Mouse (Mus musculus) forebrain, postnatal 0 days (tissue): ENCODE results near the gene Fxn. TPM values are rescaled to one million over a fixed set of nuclear protein-coding genes. Genes with fewer than 3 reads are reported as not detected.

Experiments
- ATAC-seq: fragments of 200-750 bp; cut with Nextera tagmentation; 2 replicates; pipeline ENCODE4 v1.8.0; 2017; ENCODE audit warnings: mild to moderate bottlenecking, moderate library complexity
- DNase-seq: peaks from one replicate; pipeline ENCODE4 v3.0.0-alpha.2; 2015
- H3K27ac ChIP-seq: fragments of 300-500 bp; sonication (generic); 2 replicates; pipeline ENCODE4 v1.5.1; 2014; ENCODE audit warnings: low read depth, mild to moderate bottlenecking, antibody characterized with exemption, low read length, moderate library complexity, mixed read lengths
- H3K27me3 ChIP-seq: fragments of 300-500 bp; sonication (generic); 2 replicates; pipeline ENCODE4 v1.6.1; 2014; ENCODE audit warnings: mild to moderate bottlenecking, low read length, mixed read lengths; ENCODE audit not compliant: insufficient read depth
- H3K36me3 ChIP-seq: fragments of 300-500 bp; sonication (generic); 2 replicates; pipeline ENCODE4 v1.6.1; 2014; ENCODE audit warnings: mild to moderate bottlenecking, moderate library complexity; ENCODE audit not compliant: insufficient read depth
- H3K4me1 ChIP-seq: fragments of 300-500 bp; sonication (generic); 2 replicates; pipeline ENCODE4 v1.6.1; 2014; ENCODE audit warnings: antibody characterized with exemption; ENCODE audit not compliant: insufficient read depth
- H3K4me2 ChIP-seq: fragments of 300-500 bp; sonication (generic); 2 replicates; pipeline ENCODE4 v1.6.1; 2014; ENCODE audit warnings: low read depth, mild to moderate bottlenecking, moderate library complexity
- H3K4me3 ChIP-seq: fragments of 300-500 bp; sonication (generic); 2 replicates; pipeline ENCODE4 v1.5.1; 2014; ENCODE audit warnings: low read depth, low read length, mixed read lengths
- H3K9ac ChIP-seq: fragments of 300-500 bp; sonication (generic); 2 replicates; pipeline ENCODE4 v1.6.1; 2014; ENCODE audit warnings: mild to moderate bottlenecking
- H3K9me3 ChIP-seq: fragments of 300-500 bp; sonication (generic); 2 replicates; pipeline ENCODE4 v1.6.1; 2016; ENCODE audit warnings: low read length
- CTCF ChIP-seq: sonication (generic); IDR thresholded peaks from 2 replicates; pipeline ENCODE4 v1.5.1; 2016; ENCODE audit warnings: antibody characterized with exemption, control low read depth, low read depth
- WGBS: fragments of 180-500 bp; shearing (Covaris S2); extraction: QIAGEN DNeasy Blood & Tissue Kit; methylation state at CpG from one replicate; pipeline ENCODE4 v1.1.7; 2014; 5-methylcytosine and 5-hydroxymethylcytosine counted together
- polyA plus RNA-seq: library from polyadenylated mRNA; unstranded; fragments of >200 nt; fragmentation: Nextera tagmentation; extraction: Ambion mirVana; gene quantifications from 2 replicates; pipeline ENCODE4 v1.2.1, GENCODE M21; 2015
- total RNA-seq: library from RNA; depleted of rRNA; stranded (reverse); fragments of >200 nt; gene quantifications from 2 replicates; pipeline ENCODE4 v1.2.3, GENCODE M21; 2014

Fxn gene
- total and polyA plus RNA-seq, 2 experiments from 2014 or later, result 26.0 to 33.4 TPM

DNA sequence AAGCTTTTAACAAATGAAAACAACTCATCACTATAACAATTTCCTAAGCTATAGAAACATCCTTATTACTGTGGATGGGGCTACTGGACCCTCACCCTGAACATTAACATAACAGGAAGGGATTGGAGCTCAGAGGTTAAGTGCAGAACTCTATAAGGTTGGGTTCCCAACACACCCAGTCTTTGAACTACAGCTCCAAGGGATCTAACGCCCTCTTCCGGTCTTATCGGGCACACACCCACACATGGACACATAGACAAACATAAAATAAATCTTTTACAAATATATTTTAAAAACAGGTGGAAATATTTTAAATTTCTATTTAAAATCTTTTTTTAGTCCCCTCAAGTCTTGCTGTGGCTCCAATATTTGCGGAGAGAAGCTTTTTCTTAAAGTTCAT, 59.0 kb downstream of the Fxn start:
- Histone ChIP-seq H3K4me2 (no peak overlapping the region), H3K9me3 (no peaks in the 10 kb centered on the region), H3K4me3 (no peak overlapping the region), H3K27me3 (peaks cover 19% of the 10 kb centered on the region), H3K27ac (no peak overlapping the region), H3K9ac (no peak overlapping the region), H3K36me3 (no peaks in the 10 kb centered on the region), H3K4me1 (peaks cover 5% of the 10 kb centered on the region; the same call in 1 of the 2 replicates)
- DNase-seq, result no peak
- WGBS, result 89% methylated on average over 4 of the region's 4 CpGs
- ATAC-seq, result no peak
- TF ChIP-seq CTCF, result no peak

DNA sequence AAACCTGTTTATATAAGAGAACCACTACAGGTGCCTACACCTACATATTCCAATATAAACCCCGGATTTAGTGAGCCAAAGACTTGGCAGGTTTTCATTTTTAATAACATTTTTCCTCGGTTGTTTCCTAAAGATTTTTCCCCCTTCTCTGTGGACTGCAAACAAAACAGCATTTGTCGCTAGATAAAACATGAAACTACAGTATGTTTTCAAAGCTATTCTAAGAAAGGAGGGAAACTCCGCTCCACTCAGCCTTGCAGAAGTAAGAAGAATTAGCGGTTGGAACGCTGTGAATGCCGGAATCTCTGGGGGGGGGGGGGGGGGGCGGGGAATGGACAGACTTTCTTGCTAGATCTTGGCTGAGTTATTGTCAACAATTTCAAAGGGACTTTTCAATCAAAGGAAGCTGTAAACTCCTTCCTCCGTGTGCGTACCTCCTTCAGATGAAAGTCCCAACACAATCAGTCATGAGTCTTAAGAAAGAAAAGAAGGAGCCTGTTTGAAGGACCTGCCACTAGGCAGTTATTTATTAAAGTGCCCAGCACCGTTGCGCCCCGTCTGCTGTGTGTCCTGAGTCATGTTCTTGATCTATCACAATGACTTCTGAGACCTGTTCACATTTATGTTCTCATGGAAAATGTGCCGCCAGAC, 59.5 kb downstream of the Fxn start:
- no peak overlapping the region for H3K27ac ChIP-seq
- H3K36me3 ChIP-seq, result no peaks in the 10 kb centered on the region
- no peak overlapping the region for H3K4me2 ChIP-seq
- no peaks in the 10 kb centered on the region for H3K9me3 ChIP-seq
- whole genome bisulfite sequencing, result 9% methylated on average over 14 of the region's 14 CpGs
- TF ChIP-seq CTCF, result no peak
- ATAC-seq (no peak), DNase-seq (no peak)
- no peak overlapping the region for H3K9ac ChIP-seq
- H3K4me1 ChIP-seq, result peaks cover 5% of the 10 kb centered on the region; the same call in 1 of the 2 replicates
- H3K27me3 ChIP-seq, result peaks cover 15% of the 10 kb centered on the region
- H3K4me3 ChIP-seq, result no peak overlapping the region

DNA sequence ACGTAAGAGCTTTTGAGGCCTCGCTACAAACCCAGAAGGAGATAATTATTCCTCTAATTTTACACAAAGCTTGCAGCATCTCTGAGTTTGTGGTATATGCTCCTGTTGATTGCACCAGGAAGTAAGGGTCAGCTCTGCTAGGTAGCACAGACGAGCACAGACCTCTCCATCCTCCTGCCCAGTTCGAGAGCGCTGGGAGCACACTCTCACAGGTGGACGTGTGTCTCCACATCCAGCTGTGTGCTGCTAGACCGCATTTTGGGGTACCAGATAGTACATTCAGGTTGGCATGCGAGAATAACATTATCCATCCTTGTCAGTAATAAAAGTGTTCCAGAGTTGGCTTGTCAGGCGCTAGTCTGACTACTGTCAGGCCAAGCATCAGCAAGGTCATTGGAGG, 61.4 kb downstream of the Fxn start:
- H3K4me2 ChIP-seq, result no peak overlapping the region
- H3K9me3 ChIP-seq, result no peaks in the 10 kb centered on the region
- no peaks in the 10 kb centered on the region for H3K27me3 ChIP-seq
- H3K9ac ChIP-seq, result no peak overlapping the region
- H3K4me1 ChIP-seq, result peaks cover 5% of the 10 kb centered on the region; the same call in 1 of the 2 replicates
- no peaks in the 10 kb centered on the region for H3K36me3 ChIP-seq
- H3K27ac ChIP-seq, result 0 out of 2 replicates have a peak overlapping the region, but pooled peaks have one; percentile 40
- WGBS, result 65% methylated on average over 9 of the region's 9 CpGs
- no peak for DNase-seq
- H3K4me3 ChIP-seq, result no peak overlapping the region
- no peak for ATAC-seq
- TF ChIP-seq CTCF, result no peak

DNA sequence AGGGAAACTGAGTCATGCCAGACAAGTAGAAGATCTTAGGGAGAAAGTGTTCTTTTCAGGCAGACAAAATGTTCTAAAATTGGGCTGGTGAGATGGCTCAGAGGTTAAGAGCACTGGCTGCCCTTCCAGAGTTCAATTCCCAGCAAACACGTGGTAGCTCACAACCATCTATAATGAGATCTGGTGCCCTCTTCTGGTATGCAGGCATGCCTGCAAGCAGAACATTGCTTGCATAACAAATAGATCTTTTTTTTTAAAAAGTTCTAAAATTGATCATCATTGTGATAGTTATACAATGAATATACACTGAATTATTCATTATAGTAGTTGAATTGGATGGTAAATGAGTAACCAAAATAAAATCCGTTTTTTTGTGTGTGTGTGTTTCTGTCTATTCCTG, 62.1 kb downstream of the Fxn start:
- no peaks in the 10 kb centered on the region for H3K36me3 ChIP-seq
- no peaks in the 10 kb centered on the region for H3K9me3 ChIP-seq
- no peak overlapping the region for H3K9ac ChIP-seq
- H3K4me1 ChIP-seq, result peaks cover 5% of the 10 kb centered on the region; the same call in 1 of the 2 replicates
- H3K4me3 ChIP-seq, result no peak overlapping the region
- no peak overlapping the region for H3K27ac ChIP-seq
- H3K4me2 ChIP-seq, result no peak overlapping the region
- TF ChIP-seq CTCF, result peak; percentile 52
- H3K27me3 ChIP-seq, result no peaks in the 10 kb centered on the region
- ATAC-seq (no peak), DNase-seq (no peak)
- 41% methylated on average over 2 of the region's 2 CpGs for WGBS

DNA sequence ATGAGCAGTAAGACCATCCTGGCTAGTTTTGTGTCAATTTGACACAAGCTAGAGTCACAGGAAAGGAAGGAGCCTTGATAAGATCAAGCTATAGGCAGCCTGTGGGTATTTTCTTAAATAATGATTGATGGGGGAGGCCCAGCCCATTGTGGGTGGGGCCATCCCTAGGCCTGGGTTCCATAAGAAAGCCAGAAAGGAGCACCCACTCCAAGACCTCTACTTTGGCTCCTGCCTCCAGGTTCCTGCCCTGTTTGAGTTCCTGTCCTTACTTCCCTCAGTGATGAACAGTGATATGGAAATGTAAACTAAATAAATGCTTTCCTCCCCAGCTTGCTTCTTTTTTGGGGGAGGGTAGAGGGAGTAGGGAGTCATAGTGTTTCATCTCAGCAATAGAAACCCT, 62.6 kb downstream of the Fxn start:
- Histone ChIP-seq H3K36me3 (no peaks in the 10 kb centered on the region), H3K27me3 (no peaks in the 10 kb centered on the region), H3K4me1 (peaks cover 5% of the 10 kb centered on the region; the same call in 1 of the 2 replicates), H3K4me3 (no peak overlapping the region), H3K9ac (no peak overlapping the region), H3K9me3 (no peaks in the 10 kb centered on the region), H3K27ac (no peak overlapping the region), H3K4me2 (no peak overlapping the region)
- ATAC-seq, result no peak
- no peak for DNase-seq
- no peak for TF ChIP-seq CTCF

DNA sequence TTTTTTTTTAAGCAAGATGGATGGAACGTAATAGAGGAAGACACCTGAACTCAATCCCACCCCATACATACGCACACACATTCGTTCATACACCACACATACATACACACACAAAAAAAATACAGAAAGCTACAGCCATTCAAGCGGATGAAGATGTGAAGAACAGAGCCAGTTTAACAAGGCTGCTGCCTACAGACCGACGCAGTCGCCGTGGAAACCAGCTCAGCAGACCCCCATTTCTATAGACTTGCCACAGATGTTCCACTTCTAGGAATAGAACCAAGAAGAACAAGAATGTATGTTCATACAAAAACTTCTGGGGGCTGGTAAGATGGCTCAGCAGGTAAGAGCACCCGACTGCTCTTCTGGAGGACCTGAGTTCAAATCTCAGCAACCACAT, 63.6 kb downstream of the Fxn start:
- Histone ChIP-seq H3K4me1 (peaks cover 5% of the 10 kb centered on the region; the same call in 1 of the 2 replicates), H3K27ac (no peak overlapping the region), H3K9me3 (no peaks in the 10 kb centered on the region), H3K27me3 (no peaks in the 10 kb centered on the region), H3K36me3 (no peaks in the 10 kb centered on the region), H3K9ac (no peak overlapping the region), H3K4me2 (no peak overlapping the region), H3K4me3 (no peak overlapping the region)
- ATAC-seq (peak; percentile 52), DNase-seq (peak; percentile 35)
- WGBS, result 53% methylated on average over 9 of the region's 9 CpGs
- TF ChIP-seq CTCF, result no peak

DNA sequence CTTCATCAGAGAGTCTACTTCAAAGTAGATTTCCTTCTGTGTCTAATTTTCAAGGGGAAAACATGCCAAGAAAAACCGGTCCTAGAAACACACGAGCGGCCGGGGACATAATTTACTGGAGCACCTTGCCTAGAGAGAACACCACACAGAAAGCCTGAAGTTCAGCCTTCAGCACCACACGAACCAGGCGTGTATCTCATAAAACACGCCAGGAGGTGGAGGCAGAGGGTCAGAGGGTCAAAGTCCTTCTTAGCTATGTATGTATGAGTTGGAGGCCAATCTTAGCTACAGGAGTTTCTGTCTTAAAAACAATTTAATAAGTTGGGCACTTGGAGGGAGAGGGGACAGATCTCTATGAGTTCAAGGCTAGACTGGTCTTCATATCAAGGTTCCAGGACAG, 65.5 kb downstream of the Fxn start:
- Histone ChIP-seq H3K27me3 (no peaks in the 10 kb centered on the region), H3K4me1 (peaks cover 5% of the 10 kb centered on the region; the same call in 1 of the 2 replicates), H3K9me3 (no peaks in the 10 kb centered on the region), H3K36me3 (no peaks in the 10 kb centered on the region), H3K4me2 (no peak overlapping the region), H3K4me3 (no peak overlapping the region), H3K27ac (no peak overlapping the region), H3K9ac (no peak overlapping the region)
- DNase-seq (no peak), ATAC-seq (no peak)
- 84% methylated on average over 7 of the region's 7 CpGs for WGBS
- no peak for TF ChIP-seq CTCF
